In the genomic region with DNA sequence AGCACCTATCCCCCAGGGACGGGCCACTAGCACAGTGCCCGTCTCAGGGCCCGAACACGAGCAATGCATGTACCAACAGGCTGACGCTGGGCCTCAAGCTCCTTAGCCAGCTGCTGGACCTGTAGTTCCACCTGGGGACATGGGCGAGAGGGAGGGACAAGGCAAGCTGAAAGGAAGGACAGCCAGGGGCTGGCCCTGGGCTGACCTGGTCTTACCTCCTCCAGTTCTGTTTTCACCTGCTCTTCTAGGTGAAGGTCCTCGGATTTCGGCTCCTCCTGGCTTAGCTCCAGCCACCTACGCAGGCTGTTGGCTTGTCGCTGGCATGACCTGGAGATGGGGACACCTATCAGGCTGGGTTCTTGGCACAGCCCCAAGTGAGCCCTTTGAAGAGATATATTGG, we compare ENCODE assay signal across 8 mouse cellular contexts.
DNase-seq lines count a peak whose midpoint lies in the region; ATAC-seq and TF ChIP-seq lines count a peak whose summit lies in the region.
"Not testable (repeated sequence)": the region's sequence is repeated elsewhere in the genome, so short reads cannot be mapped to it uniquely, and the experiment has no call there.

No protein-coding gene starts in this region.

- not testable (repeated sequence) for H3K9ac ChIP-seq in liver, adult 2 months (ENCODE audit: low read depth, low read length); midbrain, embryonic 15.5 days

- peak; percentile 21 for ATAC-seq in midbrain, embryonic 15.5 days (replicated peaks)

- not testable (repeated sequence) for TF ChIP-seq POLR2A in liver, adult 2 months (IDR thresholded peaks at IDR 0.05; ENCODE audit: extremely low read depth, insufficient read depth, low read length)

- H3K27me3 ChIP-seq in liver, adult 2 months (ENCODE audit: control insufficient read depth, insufficient read depth, low read length); midbrain, embryonic 15.5 days (replicated peaks); splenic B cell, adult 2 months (ENCODE audit: control insufficient read depth, insufficient read depth, low read length, poor library complexity, severe bottlenecking): not testable (repeated sequence)

- H3K36me3 ChIP-seq in liver, adult 2 months (ENCODE audit: control insufficient read depth, insufficient read depth, low read length); midbrain, embryonic 15.5 days (replicated peaks); splenic B cell, adult 2 months (ENCODE audit: control insufficient read depth, insufficient read depth, low read length, poor library complexity, severe bottlenecking): not testable (repeated sequence)

- not testable (repeated sequence) for H3K4me2 ChIP-seq in midbrain, embryonic 15.5 days

- H3K79me2 ChIP-seq in liver, adult 2 months (ENCODE audit: control insufficient read depth, insufficient read depth, low read length), result not testable (repeated sequence)

- intact Hi-C loops in heart, postnatal 10 days (cut with DNase I), result not testable (repeated sequence)

- H3K4me3 ChIP-seq in liver, adult 2 months (ENCODE audit: insufficient read depth, low read depth, low read length); midbrain, embryonic 15.5 days: not testable (repeated sequence)

- WGBS in liver, adult 2 months, result 56% methylated on average over 10 of the region's 10 CpGs
- WGBS in midbrain, embryonic 15.5 days, result 92% methylated on average over 9 of the region's 10 CpGs

- not testable (repeated sequence) for H3K27ac ChIP-seq in liver, adult 2 months (replicated peaks; ENCODE audit: insufficient read depth, low read depth, low read length); midbrain, embryonic 15.5 days

- H3K4me1 ChIP-seq in liver, adult 2 months (ENCODE audit: control insufficient read depth, insufficient read depth, low read length); midbrain, embryonic 15.5 days: not testable (repeated sequence)

- TF ChIP-seq CTCF in liver, adult 2 months (IDR thresholded peaks at IDR 0.05; ENCODE audit: low read depth, low read length), result not testable (repeated sequence)

- peak; percentile 61 for DNase-seq in 3134 (ENCODE audit: extremely low read depth, insufficient read length, low spot score)
- DNase-seq in cerebellum, adult 8-10 months, result peak; percentile 73
- peak; percentile 82 to 83 for DNase-seq in frontal cortex, postnatal 10 days (ENCODE audit: low spot score in 2 of 2)
- peak; percentile 56 to 63 for DNase-seq in heart, postnatal 10 days
- peak; percentile 72 for DNase-seq in kidney, postnatal 14 days
- DNase-seq in liver, adult 2 months (ENCODE audit: extremely low read depth, low read depth, low spot score), result peak; percentile 85
- peak; percentile 33 for DNase-seq in splenic B cell, adult 2 months (ENCODE audit: low read depth, low spot score)

- H3K9me3 ChIP-seq in midbrain, embryonic 15.5 days, result peaks cover 16% of the 10 kb centered on the region

Comparison
In these comparisons a context has a peak if more than half of its experiments do, and no peak if none do; other contexts are left out.
1. DNase-seq: peak in every context shown above with its lines; median percentile 85 in liver, adult 2 months; 82 in frontal cortex, postnatal 10 days; 73 in cerebellum, adult 8-10 months; 72 in kidney, postnatal 14 days; 61 in 3134; 60 in heart, postnatal 10 days; 33 in splenic B cell, adult 2 months.